Mouse (Mus musculus) MEL-GATA-1-ER (cell line): ENCODE data around the gene Pced1b.

Experiments used
- DNase-seq: peaks from one replicate; pipeline ENCODE4 v3.0.0-alpha.2; 2012; ENCODE audit warnings: low read depth; ENCODE audit errors: extremely low read depth

Gene Pced1b

DNA sequence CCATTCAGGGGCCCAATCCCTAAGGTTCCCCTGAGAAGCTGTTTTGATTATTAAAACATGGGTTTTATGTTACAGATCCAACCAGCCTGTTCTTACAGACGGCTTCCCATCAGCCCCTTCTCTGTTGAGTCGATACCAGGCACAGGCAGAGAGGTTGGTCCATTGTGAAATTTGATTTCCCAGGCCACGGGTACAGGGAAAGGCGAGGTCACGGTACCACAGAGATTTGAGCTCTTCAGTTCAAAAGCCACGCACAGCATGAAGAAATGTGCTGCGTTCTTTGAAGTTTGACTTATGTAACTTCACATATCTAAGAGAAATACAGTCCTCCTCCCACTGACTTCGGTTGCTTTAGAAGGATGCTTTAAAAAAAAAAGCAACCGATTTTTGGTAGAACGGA is 39.8 kb downstream of the Pced1b start:
- no peak for DNase-seq

GRCm38 (mm10) chr15:97287436-97288143 is 40.7 kb downstream of the Pced1b start:
- DNase-seq = peak; percentile 36

DNA sequence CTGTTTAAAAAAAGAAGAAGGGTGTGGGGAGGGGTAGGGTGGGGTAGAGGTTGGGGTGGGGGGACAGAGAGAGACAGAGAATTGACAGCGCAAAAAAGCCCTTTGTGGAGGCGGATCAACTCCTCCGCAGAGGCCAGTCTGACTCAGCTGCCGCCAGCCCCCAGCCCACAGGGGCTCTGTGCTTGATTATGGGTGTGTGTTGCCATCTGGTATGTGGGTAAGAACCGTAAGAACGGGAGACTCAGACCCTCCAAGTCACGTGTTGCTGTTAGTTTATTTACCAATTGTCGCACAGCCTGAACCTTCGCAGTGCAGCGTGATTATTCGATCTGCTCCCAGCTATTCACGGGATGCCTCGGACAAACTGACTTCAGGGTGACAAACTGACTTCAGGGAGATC is 41.8 kb downstream of the Pced1b start:
- no peak for DNase-seq

DNA sequence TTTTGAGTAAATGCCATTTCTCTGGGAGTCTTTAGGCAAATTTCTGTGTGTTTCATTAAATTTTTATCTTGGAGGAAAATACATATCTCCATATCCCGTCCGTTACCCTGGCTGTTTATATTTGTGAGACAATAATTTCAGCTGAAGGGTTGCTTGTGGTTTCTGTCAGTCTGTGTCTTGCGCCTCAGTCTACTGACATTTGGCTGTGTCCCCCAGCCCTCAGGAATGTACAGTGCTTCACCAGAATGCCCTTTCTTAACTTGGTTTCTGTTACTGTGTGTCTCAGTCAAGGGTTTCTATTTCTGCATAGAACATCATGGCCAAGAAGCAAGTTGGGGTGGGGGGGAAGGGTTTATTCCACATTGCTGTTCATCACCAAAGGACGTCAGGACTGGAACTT is 42.3 kb downstream of the Pced1b start:
- no peak for DNase-seq

- DNase-seq = no peak
Observed at GRCm38 (mm10) chr15:97290351-97290750, 43.4 kb downstream of the Pced1b start.

DNA sequence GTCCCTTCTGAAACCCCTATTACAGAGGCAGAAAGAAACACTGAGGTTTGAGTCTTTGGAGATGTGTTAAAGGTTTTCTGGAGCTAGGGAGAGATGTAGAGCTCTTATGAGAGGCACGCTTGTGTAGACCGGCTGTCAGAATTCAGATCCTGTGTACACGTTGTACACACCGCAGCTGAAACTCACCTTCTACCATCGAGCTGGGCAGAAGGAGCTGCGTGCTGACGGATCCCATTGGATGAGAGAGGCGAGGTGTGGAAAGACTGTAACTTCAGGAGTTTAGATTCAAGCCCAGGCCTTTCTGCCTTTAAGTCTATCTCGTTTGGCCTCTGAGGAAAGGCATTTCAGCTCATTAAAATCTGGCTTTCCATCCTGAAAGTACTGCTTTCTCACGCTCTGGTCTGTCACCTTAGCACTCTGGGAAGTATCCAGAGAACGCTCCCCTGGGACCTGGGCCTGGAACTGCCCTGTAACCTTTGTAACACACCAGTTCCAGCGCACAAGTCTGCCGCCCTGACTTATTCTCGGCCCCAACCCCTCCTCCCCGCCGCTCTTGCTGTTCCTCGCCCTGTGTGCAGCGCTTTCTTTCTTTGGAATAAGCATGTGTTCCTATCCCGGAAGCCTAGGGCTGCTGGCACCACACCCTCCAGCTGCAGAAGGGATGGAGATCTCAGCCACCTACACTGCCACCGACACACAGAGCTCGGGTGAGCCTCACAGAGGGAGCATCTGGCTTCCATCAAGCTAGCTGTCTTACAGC is 44.6 kb downstream of the Pced1b start:
- DNase-seq = no peak

- no peak for DNase-seq
Observed at GRCm38 (mm10) chr15:97307935-97308334, 61.0 kb downstream of the Pced1b start.

GRCm38 (mm10) chr15:97309533-97309932 is 62.6 kb downstream of the Pced1b start:
- no peak for DNase-seq

DNA sequence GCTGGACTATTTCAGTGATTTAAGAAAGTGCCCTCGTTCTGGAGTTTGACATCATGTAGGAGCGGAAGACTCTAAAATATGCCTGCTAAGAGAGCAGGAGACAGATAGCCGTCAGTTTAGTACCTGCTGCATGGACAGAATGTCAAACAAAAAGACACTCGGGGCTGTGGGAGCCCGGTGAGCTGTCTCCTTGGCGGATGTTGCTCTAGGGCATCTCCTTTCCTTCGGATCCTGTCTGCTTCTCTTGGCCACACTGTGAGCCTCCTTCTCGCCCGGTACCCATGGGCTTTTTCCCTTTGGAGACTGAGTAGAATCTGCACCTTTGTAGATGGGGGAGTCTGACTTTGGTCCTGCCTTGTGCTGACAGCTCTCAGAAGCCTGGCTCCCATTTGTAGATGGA is 63.3 kb downstream of the Pced1b start:
- no peak for DNase-seq

GRCm38 (mm10) chr15:97311211-97311610 is 64.3 kb downstream of the Pced1b start:
- DNase-seq = no peak

DNA sequence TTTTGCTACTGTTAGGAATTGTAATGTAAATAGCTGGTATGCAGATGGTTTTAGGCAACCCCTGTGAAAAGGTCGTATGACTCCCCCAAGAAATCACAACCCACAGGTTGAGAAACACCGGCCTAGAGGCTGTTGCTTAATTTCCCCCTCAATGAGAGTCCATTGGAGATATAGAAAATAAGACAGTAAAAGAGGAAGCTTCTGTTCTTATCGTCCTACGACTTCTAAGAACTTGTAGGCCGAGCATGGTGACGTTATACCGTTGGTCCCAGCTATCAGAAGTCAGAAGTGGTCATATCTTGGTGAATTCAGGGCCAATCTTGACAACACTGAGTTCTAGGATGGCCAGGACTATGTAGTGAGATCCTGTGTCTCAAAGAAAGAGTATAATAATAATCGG is 65.0 kb downstream of the Pced1b start:
- DNase-seq = peak; percentile 93

GRCm38 (mm10) chr15:97314720-97315421 is 68.0 kb downstream of the Pced1b start:
- no peak for DNase-seq

DNA sequence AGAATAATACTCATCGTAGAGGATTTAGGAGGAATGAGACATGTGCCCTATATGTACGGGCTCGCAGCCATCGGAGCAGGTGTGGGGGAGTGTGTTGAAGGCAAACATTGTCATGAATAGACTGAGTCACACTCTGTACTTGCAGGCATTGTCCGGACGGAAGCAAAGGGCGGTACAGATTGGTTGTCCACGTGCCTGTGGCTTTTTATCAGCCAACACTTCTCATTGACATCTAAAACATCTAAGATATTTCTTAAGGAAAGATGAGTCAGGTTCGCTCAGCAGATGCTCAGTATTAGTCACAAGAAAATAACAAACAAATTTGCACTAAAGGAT is 68.5 kb downstream of the Pced1b start:
- DNase-seq = no peak

DNA sequence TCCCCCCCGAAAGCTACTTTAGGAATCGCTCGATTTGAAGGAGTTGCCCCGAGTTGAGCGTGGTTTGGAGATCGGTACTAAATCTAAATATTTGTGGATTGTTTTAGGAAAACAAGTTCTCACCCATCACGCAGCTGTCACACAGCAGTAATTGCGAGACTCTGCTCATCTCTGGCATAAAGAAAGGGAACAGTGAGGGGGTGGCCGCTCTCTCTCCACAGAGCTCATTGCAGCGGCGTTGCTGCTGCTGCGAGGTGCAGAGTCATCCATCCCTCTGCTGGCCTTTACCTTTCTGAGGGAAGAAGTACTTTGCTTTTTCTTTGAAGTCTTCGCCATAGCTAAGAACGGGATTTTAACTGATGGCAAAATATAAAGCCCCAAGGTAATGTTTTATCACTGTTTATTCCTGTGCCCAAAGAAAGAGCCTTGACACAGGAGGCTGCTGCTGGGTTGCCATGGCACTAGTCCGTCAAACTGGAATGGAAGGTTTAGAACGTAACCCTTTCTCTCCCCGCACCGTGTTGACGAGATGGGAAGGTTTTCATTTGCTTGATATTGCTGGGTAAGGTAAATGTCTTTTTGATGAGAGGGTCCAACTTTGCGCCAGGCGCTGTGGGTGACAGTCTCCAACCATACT is 71.6 kb downstream of the Pced1b start:
- no peak for DNase-seq

DNA sequence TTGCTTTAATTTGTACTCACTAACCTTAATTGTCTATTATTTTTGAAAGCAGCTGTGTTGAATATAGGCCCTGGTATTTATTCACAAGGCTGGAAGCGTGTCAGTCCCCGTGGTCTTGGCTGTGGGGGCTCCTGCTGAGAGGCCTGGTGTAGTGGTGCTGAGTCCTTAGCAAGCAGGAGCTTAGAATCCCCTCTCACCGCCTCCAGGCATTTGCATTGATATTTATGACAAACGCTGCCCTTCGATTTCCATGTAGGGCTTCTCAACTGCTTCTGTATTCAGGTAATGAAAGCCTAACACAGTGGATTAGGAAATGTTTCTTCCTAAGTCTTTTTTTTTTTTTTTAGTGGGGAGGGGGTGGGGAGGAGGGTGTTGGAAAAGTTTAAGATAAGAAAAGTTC is 75.9 kb downstream of the Pced1b start:
- DNase-seq = no peak

- no peak for DNase-seq
Observed at GRCm38 (mm10) chr15:97323466-97323865, 76.6 kb downstream of the Pced1b start.

DNA sequence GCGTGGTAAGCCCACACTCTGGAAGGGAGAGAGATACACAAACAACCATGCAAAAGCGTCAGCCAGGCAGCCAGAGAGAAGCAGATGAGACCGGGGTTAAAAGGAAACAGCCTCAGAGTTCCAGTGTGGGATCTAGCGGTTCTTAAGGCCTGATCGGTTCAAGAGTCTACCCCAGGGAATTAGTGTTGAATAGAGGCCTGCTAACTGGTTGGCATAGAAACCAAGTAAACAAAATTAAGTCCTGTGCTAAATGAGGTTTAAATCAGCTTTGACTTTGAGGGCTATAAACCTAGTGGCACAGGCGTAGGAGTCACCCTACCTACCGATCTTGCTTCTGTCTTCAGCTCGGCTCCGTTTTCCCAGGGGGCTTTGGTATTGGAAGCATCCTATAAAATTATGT is 77.4 kb downstream of the Pced1b start:
- no peak for DNase-seq

- peak; percentile 87 for DNase-seq
Observed at GRCm38 (mm10) chr15:97327500-97328081, 80.7 kb downstream of the Pced1b start.

DNA sequence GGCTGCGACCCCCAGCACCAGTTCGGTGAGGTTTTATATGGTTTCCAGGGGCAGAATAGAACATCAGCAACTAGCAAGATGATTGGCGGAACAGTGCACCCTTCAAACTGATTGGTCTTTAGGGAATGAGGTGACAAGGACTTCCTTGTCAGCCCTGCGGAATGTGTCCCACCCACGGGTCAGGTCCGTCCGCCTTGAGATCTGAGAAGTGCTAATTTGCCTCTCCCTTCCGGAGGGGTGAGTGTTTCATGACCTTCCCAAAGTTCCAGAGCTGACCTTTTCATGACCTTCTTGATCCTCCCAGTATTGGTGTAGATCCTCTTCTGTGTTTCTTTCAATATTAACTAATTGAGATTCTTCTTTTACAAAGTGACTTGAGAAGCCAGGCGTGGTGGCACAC is 85.7 kb downstream of the Pced1b start:
- DNase-seq = no peak

DNA sequence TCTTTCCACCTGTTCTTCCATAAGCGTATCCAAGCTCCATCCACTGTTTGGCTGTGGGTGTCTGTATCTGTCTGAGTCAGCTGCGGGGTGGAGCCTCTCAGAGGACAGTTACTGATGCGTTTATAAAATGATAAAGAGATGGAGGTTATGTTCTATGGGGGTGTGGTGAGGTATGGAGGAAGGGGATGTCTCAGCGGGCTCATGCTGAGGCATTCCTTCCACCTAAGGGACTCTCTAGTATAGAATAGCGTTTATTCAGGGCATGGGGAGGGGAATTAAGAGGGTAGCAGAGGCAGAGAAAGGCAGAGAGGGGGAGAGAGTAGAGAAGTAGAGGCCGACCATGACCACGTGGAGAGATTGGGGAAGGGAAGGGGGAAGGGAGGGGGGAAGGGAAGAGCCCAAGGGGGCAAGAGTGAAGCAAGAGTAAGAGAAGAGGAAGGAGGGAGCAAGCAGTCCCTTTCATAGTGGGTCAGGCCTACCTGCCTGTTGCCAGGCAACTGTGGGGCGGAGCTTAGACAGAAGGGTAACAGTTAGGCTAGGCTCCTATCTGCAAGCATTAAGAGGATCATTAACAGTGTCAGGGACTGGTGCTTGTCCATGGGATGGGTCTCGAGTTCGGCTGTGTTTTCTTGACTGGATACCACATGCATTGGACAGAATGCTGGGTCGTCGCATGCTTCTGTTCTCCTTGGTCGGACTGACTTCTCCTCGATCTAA is 90.9 kb downstream of the Pced1b start:
- peak; percentile 94 for DNase-seq
